Mouse (Mus musculus) mature B cell (primary cell): ENCODE results near the gene Aldoc.

Source experiments
- in situ Hi-C: fragments of 300-500 bp; cut with MboI; formaldehyde crosslinking; loops from 2 replicates; pipeline ENCODE4 v1.14.3; 2019

Gene Aldoc

GRCm38 (mm10) chr11:78332676-78333075 is 9.9 kb downstream of the Aldoc start:
- in situ Hi-C loops, result no loop called here

- in situ Hi-C loops, result no loop called here
Observed at GRCm38 (mm10) chr11:78333992-78334391, 11.2 kb downstream of the Aldoc start.

- in situ Hi-C loops, result no loop called here
Observed at GRCm38 (mm10) chr11:78337040-78337439, 14.3 kb downstream of the Aldoc start.

GRCm38 (mm10) chr11:78341702-78342101 is 18.9 kb downstream of the Aldoc start:
- in situ Hi-C loops, result no loop called here

GRCm38 (mm10) chr11:78343381-78344327 is 20.9 kb downstream of the Aldoc start, which contains the start of gene Unc119:
Gene Unc119, plus strand, starts transcription at chr11:78343482.
- in situ Hi-C loops, result no loop called here

- in situ Hi-C loops, result no loop called here
Observed at GRCm38 (mm10) chr11:78344328-78344889, 21.6 kb downstream of the Aldoc start.

- in situ Hi-C loops, result no loop called here
Observed at GRCm38 (mm10) chr11:78344890-78345715, 22.3 kb downstream of the Aldoc start.

- in situ Hi-C loops, result no loop called here
Observed at GRCm38 (mm10) chr11:78345801-78346200, 23.0 kb downstream of the Aldoc start.

- in situ Hi-C loops, result no loop called here
Observed at GRCm38 (mm10) chr11:78346326-78347069, 23.7 kb downstream of the Aldoc start.

GRCm38 (mm10) chr11:78347070-78347754 is 24.4 kb downstream of the Aldoc start:
- in situ Hi-C loops, result no loop called here

- in situ Hi-C loops, result no loop called here
Observed at GRCm38 (mm10) chr11:78347908-78348307, 25.1 kb downstream of the Aldoc start.

- in situ Hi-C loops, result no loop called here
Observed at GRCm38 (mm10) chr11:78348474-78348873, 25.7 kb downstream of the Aldoc start.

- in situ Hi-C loops, result no loop called here
Observed at GRCm38 (mm10) chr11:78349441-78350358, 26.9 kb downstream of the Aldoc start.

- in situ Hi-C loops, result no loop called here
Observed at GRCm38 (mm10) chr11:78353081-78353480, 30.3 kb downstream of the Aldoc start.

- in situ Hi-C loops, result no loop called here
Observed at GRCm38 (mm10) chr11:78354905-78355304, 32.1 kb downstream of the Aldoc start.

GRCm38 (mm10) chr11:78355471-78356238 is 32.9 kb downstream of the Aldoc start:
- in situ Hi-C loops, result no loop called here

- in situ Hi-C loops, result no loop called here
Observed at GRCm38 (mm10) chr11:78358330-78359007, 35.7 kb downstream of the Aldoc start.

GRCm38 (mm10) chr11:78360125-78360788 is 37.5 kb downstream of the Aldoc start:
- in situ Hi-C loops, result no loop called here
